Mouse (Mus musculus): ENCODE measurements at regions not wholly inside any gene's neighbourhood (a gene's known extent, or its start where the extent isn't known, plus 50 kb on each side); places are given as distances from the start of the nearest gene placed in this dataset.
A peak's percentile ranks its signal among the peaks of the same experiment; 100 is the strongest.

DNA sequence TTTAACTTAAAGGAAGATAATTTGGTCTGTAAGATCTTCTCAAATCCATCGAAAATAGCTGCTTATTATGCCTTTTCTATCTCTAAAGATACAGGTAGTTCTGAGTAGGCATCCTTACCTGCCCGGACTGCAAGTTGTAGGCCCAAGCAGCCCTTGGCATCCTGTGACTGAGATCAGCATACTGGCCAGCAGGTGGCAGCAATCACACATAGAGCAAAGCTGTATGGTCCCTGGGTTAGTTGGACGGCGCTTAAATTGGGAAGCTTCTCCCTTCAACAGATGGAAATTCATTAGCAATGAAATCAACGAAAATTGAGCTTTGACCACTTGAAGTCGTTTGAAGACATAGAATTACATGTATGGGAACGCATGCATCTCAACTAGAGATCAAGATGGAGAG is 61.0 kb downstream of the Ccng2 start:
- peak; percentile 76 for DNase-seq (ENCODE audit: low spot score)

- DNase-seq (ENCODE audit: low spot score) = no peak
These were observed 63.8 kb downstream of the Ccng2 start for GRCm38 (mm10) chr5:93330851-93331250.

DNA sequence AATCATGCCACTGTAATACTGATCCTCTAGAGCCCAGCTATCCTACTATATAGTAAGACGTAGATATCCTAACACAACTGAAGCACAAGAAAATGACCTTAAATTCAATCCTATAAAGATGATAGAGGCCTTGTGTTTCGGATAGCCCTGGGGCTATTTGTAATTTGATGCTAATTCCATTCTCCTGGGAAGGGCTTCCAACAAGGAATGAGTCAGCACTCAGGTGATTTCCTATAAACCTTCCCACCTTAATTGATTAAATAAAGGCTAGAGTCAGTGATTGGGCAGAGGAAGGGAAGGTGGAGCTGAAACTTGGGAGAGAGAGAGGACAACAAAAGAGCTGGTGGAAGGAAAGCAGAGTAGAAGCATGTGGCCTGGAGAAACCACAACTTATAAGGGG is 86.0 kb downstream of the Ccng2 start:
- no peak for DNase-seq (ENCODE audit: low spot score)
